ENCODE assay signal across 8 mouse cellular contexts in genomic region chr17:46710959-46711597, GRCm38 (mm10). TPM values are rescaled to one million over a fixed set of nuclear protein-coding genes. Genes with fewer than 3 reads are reported as not detected.
A peak's percentile ranks its signal among the peaks of the same experiment; 100 is the strongest.
DNase-seq lines count a peak whose midpoint lies in the region; ATAC-seq and TF ChIP-seq lines count a peak whose summit lies in the region.

Gene Pex6 (plus strand): TSS chr17:46711463.

- TF ChIP-seq CTCF in C2C12 (IDR thresholded peaks at IDR 0.05; ENCODE audit: control insufficient read depth, insufficient read depth, insufficient read length) = no peak
- no peak for TF ChIP-seq CTCF in brain, embryonic 14.5 days (IDR thresholded peaks at IDR 0.05; ENCODE audit: borderline replicate concordance, extremely low read depth, insufficient read depth, insufficient read length)
- TF ChIP-seq CTCF in kidney, postnatal 0 days (IDR thresholded peaks at IDR 0.05; ENCODE audit: low read depth) = no peak

- peaks cover 38% of the 10 kb centered on the region for H3K4me1 ChIP-seq in erythroblast, embryonic 14.5 days (ENCODE audit: control insufficient read depth)
- peaks cover 19% of the 10 kb centered on the region for H3K4me1 ChIP-seq in heart, embryonic 12.5 days (replicated peaks)
- H3K4me1 ChIP-seq in kidney, postnatal 0 days (replicated peaks; ENCODE audit: insufficient read depth, low read length) = peaks cover 11% of the 10 kb centered on the region; the same call in 1 of the 2 replicates
- H3K4me1 ChIP-seq in liver, embryonic 11.5 days (replicated peaks; ENCODE audit: control insufficient read depth, insufficient read depth, low read length) = peaks cover 14% of the 10 kb centered on the region
- peaks cover 10% of the 10 kb centered on the region for H3K4me1 ChIP-seq in stomach, embryonic 14.5 days (ENCODE audit: control insufficient read depth, insufficient read depth, low read length)

- peak within 1 kb of the TSS; percentile 96 for H3K4me2 ChIP-seq in heart, embryonic 12.5 days
- peak within 1 kb of the TSS; percentile 99 for H3K4me2 ChIP-seq in kidney, postnatal 0 days (ENCODE audit: low read length)
- peak within 1 kb of the TSS; percentile 98 for H3K4me2 ChIP-seq in liver, embryonic 11.5 days
- H3K4me2 ChIP-seq in stomach, embryonic 14.5 days (replicated peaks; ENCODE audit: low read depth, low read length) = peak within 1 kb of the TSS; percentile 93

- H3K79me3 ChIP-seq in C2C12 (ENCODE audit: low read depth) = peaks cover 12% of the 10 kb centered on the region

- peaks cover 20% of the 10 kb centered on the region for H3K36me3 ChIP-seq in C2C12 (ENCODE audit: control insufficient read depth, insufficient read depth)
- peaks cover 27% of the 10 kb centered on the region for H3K36me3 ChIP-seq in erythroblast, embryonic 14.5 days (ENCODE audit: control insufficient read depth)
- peaks cover 27% of the 10 kb centered on the region for H3K36me3 ChIP-seq in heart, embryonic 12.5 days
- H3K36me3 ChIP-seq in kidney, postnatal 0 days (ENCODE audit: insufficient read depth, low read length) = peaks cover 15% of the 10 kb centered on the region
- H3K36me3 ChIP-seq in liver, embryonic 11.5 days (ENCODE audit: control insufficient read depth, insufficient read depth, low read length) = peaks cover 2% of the 10 kb centered on the region; the same call in 1 of the 2 replicates
- peaks cover 22% of the 10 kb centered on the region; the same call in 1 of the 2 replicates for H3K36me3 ChIP-seq in stomach, embryonic 14.5 days (ENCODE audit: control insufficient read depth, insufficient read depth, low read length)

- peak; percentile 75; the same call in 1 of the 2 replicates for TF ChIP-seq POLR2A in brain, embryonic 14.5 days (IDR thresholded peaks at IDR 0.05; ENCODE audit: borderline replicate concordance, extremely low read depth, insufficient read depth, insufficient read length, poor library complexity, severe bottlenecking)

- H3K9me3 ChIP-seq in erythroblast, embryonic 14.5 days (ENCODE audit: control insufficient read depth, low read length) = peaks cover 2% of the 10 kb centered on the region; the same call in 1 of the 2 replicates
- no peaks in the 10 kb centered on the region for H3K9me3 ChIP-seq in heart, embryonic 12.5 days (replicated peaks)
- no peaks in the 10 kb centered on the region for H3K9me3 ChIP-seq in kidney, postnatal 0 days (replicated peaks; ENCODE audit: low read length)
- H3K9me3 ChIP-seq in liver, embryonic 11.5 days (ENCODE audit: control insufficient read depth, low read length) = no peaks in the 10 kb centered on the region
- no peaks in the 10 kb centered on the region for H3K9me3 ChIP-seq in stomach, embryonic 14.5 days (ENCODE audit: control insufficient read depth, low read depth, low read length)

- H3K27me3 ChIP-seq in C2C12 (ENCODE audit: control insufficient read depth, insufficient read depth, insufficient read length) = no peaks in the 10 kb centered on the region
- H3K27me3 ChIP-seq in erythroblast, embryonic 14.5 days (ENCODE audit: control insufficient read depth) = peaks cover 4% of the 10 kb centered on the region; the same call in 1 of the 2 replicates
- no peaks in the 10 kb centered on the region for H3K27me3 ChIP-seq in heart, embryonic 12.5 days (replicated peaks)
- H3K27me3 ChIP-seq in kidney, postnatal 0 days (ENCODE audit: insufficient read depth, low read length) = no peaks in the 10 kb centered on the region
- no peaks in the 10 kb centered on the region for H3K27me3 ChIP-seq in liver, embryonic 11.5 days (replicated peaks; ENCODE audit: control insufficient read depth, insufficient read depth, low read length)
- H3K27me3 ChIP-seq in stomach, embryonic 14.5 days (ENCODE audit: control insufficient read depth, insufficient read depth, low read length) = no peaks in the 10 kb centered on the region

- H3K9ac ChIP-seq in heart, embryonic 12.5 days = peak within 1 kb of the TSS; percentile 97
- H3K9ac ChIP-seq in kidney, postnatal 0 days (ENCODE audit: low read depth, low read length) = peak within 1 kb of the TSS; percentile 95
- peak within 1 kb of the TSS; percentile 82 for H3K9ac ChIP-seq in liver, embryonic 11.5 days (ENCODE audit: low read depth, low read length)
- H3K9ac ChIP-seq in stomach, embryonic 14.5 days (replicated peaks; ENCODE audit: low read depth, low read length) = peak within 1 kb of the TSS; percentile 90

- peak within 1 kb of the TSS; percentile 100 for H3ac ChIP-seq in C2C12 (ENCODE audit: control insufficient read depth, insufficient read length, low read depth)

- 7% methylated on average over 36 of the region's 36 CpGs for WGBS in heart, embryonic 12.5 days
- 7% methylated on average over 36 of the region's 36 CpGs for WGBS in kidney, postnatal 0 days
- WGBS in liver, embryonic 11.5 days = 7% methylated on average over 36 of the region's 36 CpGs
- WGBS in stomach, embryonic 14.5 days = 8% methylated on average over 36 of the region's 36 CpGs

- peak within 1 kb of the TSS; percentile 61 for H3K27ac ChIP-seq in heart, embryonic 12.5 days (ENCODE audit: poor library complexity, severe bottlenecking)
- H3K27ac ChIP-seq in kidney, postnatal 0 days = peak within 1 kb of the TSS; percentile 86
- H3K27ac ChIP-seq in liver, embryonic 11.5 days (ENCODE audit: low read depth, low read length) = peak within 1 kb of the TSS; percentile 78
- peak within 1 kb of the TSS; percentile 71 for H3K27ac ChIP-seq in stomach, embryonic 14.5 days (ENCODE audit: low read length)

- peak; percentile 88 for ATAC-seq in heart, embryonic 12.5 days (ENCODE audit: insufficient number of reproducible peaks, low FRiP score)
- ATAC-seq in kidney, postnatal 0 days (replicated peaks; ENCODE audit: low FRiP score, low read depth) = peak; percentile 87
- peak; percentile 86 for ATAC-seq in liver, embryonic 11.5 days (replicated peaks; ENCODE audit: low FRiP score)
- ATAC-seq in stomach, embryonic 14.5 days (ENCODE audit: insufficient number of reproducible peaks, insufficient read depth, low FRiP score, low read depth) = peak; percentile 87

- H3K4me3 ChIP-seq in C2C12 (ENCODE audit: insufficient read depth, poor library complexity, severe bottlenecking) = peak within 1 kb of the TSS; percentile 83
- H3K4me3 ChIP-seq in erythroblast, embryonic 14.5 days (replicated peaks) = peak within 1 kb of the TSS; percentile 99
- peak within 1 kb of the TSS; percentile 97 for H3K4me3 ChIP-seq in heart, embryonic 12.5 days
- H3K4me3 ChIP-seq in kidney, postnatal 0 days (replicated peaks; ENCODE audit: low read depth, low read length) = peak within 1 kb of the TSS; percentile 100
- peak within 1 kb of the TSS; percentile 99 for H3K4me3 ChIP-seq in liver, embryonic 11.5 days (ENCODE audit: low read depth, low read length)
- peak within 1 kb of the TSS; percentile 100 for H3K4me3 ChIP-seq in stomach, embryonic 14.5 days (ENCODE audit: low read depth, low read length)

- DNase-seq in brain, embryonic 14.5 days (ENCODE audit: low read depth) = peak; percentile 98
- peak; percentile 97 for DNase-seq in kidney, postnatal 0 days (ENCODE audit: low spot score)
- peak; percentile 93 for DNase-seq in liver, embryonic 11.5 days (ENCODE audit: low spot score)
- peak; percentile 92 for DNase-seq in naive thymus-derived CD4-positive, alpha-beta T cell, adult 2 months (ENCODE audit: low read depth)

- peaks cover 27% of the 10 kb centered on the region for H3K79me2 ChIP-seq in C2C12 (ENCODE audit: control insufficient read depth, insufficient read depth)

TF ChIP-seq in C2C12, 6 proteins besides CTCF, POLR2A, EP300 and RAD21:
- TF ChIP-seq USF1 (IDR thresholded peaks at IDR 0.05; ENCODE audit: low read depth) (no peak), MAX (IDR thresholded peaks at IDR 0.05) (peak; percentile 45), FOSL1 (IDR thresholded peaks at IDR 0.05; ENCODE audit: insufficient read depth, low read length, poor library complexity, severe bottlenecking) (no peak), MYOG (IDR thresholded peaks at IDR 0.05; ENCODE audit: control insufficient read depth, extremely low read depth, insufficient read length) (no peak)
TF ChIP-seq in C2C12: peak in this region for 1.

RNA-seq across cellular contexts. Expression of gene Pex6, which starts in this region (rescaled TPM):
- 24.7 TPM for polyA plus RNA-seq in C2C12 (2012; fragmentation: generic; extraction: Trizol)
- polyA plus RNA-seq in brain, embryonic 14.5 days (2012; rRNA removed) = 46.7 and 58.5 TPM in 2 replicates
- polyA plus RNA-seq in erythroblast, embryonic 14.5 days (2012) = 1.5 and 1.7 TPM in 2 replicates
- 16.9 and 17.0 TPM in 2 replicates for polyA plus RNA-seq in heart, embryonic 12.5 days (2016; fragmentation: Nextera tagmentation; extraction: Ambion mirVana)
- polyA plus RNA-seq in kidney, postnatal 0 days (2015; fragmentation: Nextera tagmentation; extraction: Ambion mirVana) = 20.5 and 25.6 TPM in 2 replicates
- 19.9 and 20.5 TPM in 2 replicates for polyA plus RNA-seq in liver, embryonic 11.5 days (2014; fragmentation: Nextera tagmentation; extraction: Ambion mirVana)
- 18.6 and 18.8 TPM in 2 replicates for polyA plus RNA-seq in stomach, embryonic 14.5 days (2014; fragmentation: Nextera tagmentation; extraction: Ambion mirVana)

Comparison
In these comparisons a context has a peak if more than half of its experiments do, and no peak if none do; other contexts are left out.
1. Peak in every context shown above with its lines: DNase-seq, ATAC-seq, H3K4me3 ChIP-seq and H3K27ac ChIP-seq.